Mouse (Mus musculus): ENCODE measurements around the gene Fgf9. TPM values are rescaled to one million over a fixed set of nuclear protein-coding genes. Genes with fewer than 3 reads are reported as not detected.
A peak's percentile ranks its signal among the peaks of the same experiment; 100 is the strongest.

Gene Fgf9
- polyA plus RNA-seq, 1 experiment from 2014 or later = 10.1 TPM

- H3K4me2 ChIP-seq (ENCODE audit: low read length) = no peak overlapping the region
- no peak for ATAC-seq
- H3K9ac ChIP-seq (replicated peaks; ENCODE audit: low read depth, low read length) = no peak overlapping the region
- no peaks in the 10 kb centered on the region; the same call in 1 of the 2 replicates for H3K4me1 ChIP-seq (replicated peaks; ENCODE audit: control insufficient read depth, insufficient read depth, low read length)
- no peak overlapping the region for H3K4me3 ChIP-seq (replicated peaks; ENCODE audit: low read length)
- H3K9me3 ChIP-seq (ENCODE audit: control insufficient read depth, low read length) = no peaks in the 10 kb centered on the region
- H3K36me3 ChIP-seq (ENCODE audit: control insufficient read depth, insufficient read depth) = no peaks in the 10 kb centered on the region
- H3K27ac ChIP-seq (ENCODE audit: low read length) = no peak overlapping the region
- peaks cover 19% of the 10 kb centered on the region for H3K27me3 ChIP-seq (replicated peaks; ENCODE audit: control insufficient read depth, insufficient read depth, low read length)
- 51% methylated on average over 1 of the region's 1 CpGs for WGBS
Observed at GRCm38 (mm10) chr14:58081955-58082354, 11.6 kb downstream of the Fgf9 start.

DNA sequence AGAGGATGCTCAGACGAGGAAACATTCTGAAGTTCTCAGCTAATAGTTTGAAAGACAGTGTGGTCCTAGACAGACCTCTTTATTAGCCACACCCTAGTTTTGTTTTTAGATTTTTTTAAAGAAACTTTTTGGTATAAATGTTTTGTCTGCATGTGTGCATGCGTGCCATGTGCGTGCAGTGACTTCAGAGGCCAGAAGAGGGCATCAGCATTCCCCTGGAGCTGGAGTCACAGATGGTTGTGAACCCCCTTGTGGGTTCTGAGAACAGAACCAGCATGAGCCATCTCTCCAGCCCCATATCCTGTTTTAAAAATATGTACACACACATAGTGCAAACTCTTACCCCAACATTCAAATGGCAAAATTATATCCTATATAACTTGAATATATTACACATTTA, 13.9 kb downstream of the Fgf9 start:
- no peaks in the 10 kb centered on the region for H3K9me3 ChIP-seq (ENCODE audit: control insufficient read depth, low read length)
- no peak overlapping the region for H3K4me2 ChIP-seq (ENCODE audit: low read length)
- H3K9ac ChIP-seq (replicated peaks; ENCODE audit: low read depth, low read length) = no peak overlapping the region
- H3K4me1 ChIP-seq (replicated peaks; ENCODE audit: control insufficient read depth, insufficient read depth, low read length) = no peaks in the 10 kb centered on the region
- WGBS = 96% methylated on average over 3 of the region's 3 CpGs
- no peak overlapping the region for H3K27ac ChIP-seq (ENCODE audit: low read length)
- H3K36me3 ChIP-seq (ENCODE audit: control insufficient read depth, insufficient read depth) = no peaks in the 10 kb centered on the region
- no peak for ATAC-seq
- H3K27me3 ChIP-seq (replicated peaks; ENCODE audit: control insufficient read depth, insufficient read depth, low read length) = 0 out of 2 replicates have a peak, but pooled peaks cover 4% of the 10 kb centered on the region
- H3K4me3 ChIP-seq (replicated peaks; ENCODE audit: low read length) = no peak overlapping the region

GRCm38 (mm10) chr14:58087326-58087725, 17.0 kb downstream of the Fgf9 start:
- ATAC-seq = peak; percentile 6; the same call in 1 of the 2 replicates
- Histone ChIP-seq H3K27ac (ENCODE audit: low read length) (no peak overlapping the region), H3K4me1 (replicated peaks; ENCODE audit: control insufficient read depth, insufficient read depth, low read length) (no peaks in the 10 kb centered on the region), H3K4me2 (ENCODE audit: low read length) (no peak overlapping the region), H3K9ac (replicated peaks; ENCODE audit: low read depth, low read length) (no peak overlapping the region), H3K4me3 (replicated peaks; ENCODE audit: low read length) (no peak overlapping the region), H3K36me3 (ENCODE audit: control insufficient read depth, insufficient read depth) (no peaks in the 10 kb centered on the region), H3K27me3 (replicated peaks; ENCODE audit: control insufficient read depth, insufficient read depth, low read length) (no peaks in the 10 kb centered on the region), H3K9me3 (ENCODE audit: control insufficient read depth, low read length) (no peaks in the 10 kb centered on the region)
- WGBS = 49% methylated on average over 4 of the region's 4 CpGs

DNA sequence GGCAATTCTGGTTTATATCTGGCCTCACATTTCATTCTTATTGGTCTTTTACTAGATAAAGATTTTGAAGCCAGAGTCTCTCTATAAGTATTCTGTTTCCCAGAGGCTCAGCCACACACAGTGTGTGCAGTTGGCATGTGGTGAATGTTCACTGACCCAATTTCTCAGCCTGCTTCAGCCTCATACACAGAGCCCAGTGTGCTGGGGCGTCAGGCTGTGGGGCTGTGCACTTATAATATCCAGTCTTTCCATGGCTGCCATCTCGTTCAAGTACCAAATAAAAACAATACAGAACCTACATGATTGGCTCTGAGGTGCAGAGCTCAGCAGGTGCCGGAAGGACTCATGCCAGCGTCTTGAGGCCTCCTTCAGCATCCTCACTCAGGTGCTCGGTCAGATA, 19.1 kb downstream of the Fgf9 start:
- Histone ChIP-seq H3K9ac (replicated peaks; ENCODE audit: low read depth, low read length) (no peak overlapping the region), H3K4me2 (ENCODE audit: low read length) (no peak overlapping the region), H3K4me1 (replicated peaks; ENCODE audit: control insufficient read depth, insufficient read depth, low read length) (no peaks in the 10 kb centered on the region), H3K4me3 (replicated peaks; ENCODE audit: low read length) (no peak overlapping the region), H3K27me3 (replicated peaks; ENCODE audit: control insufficient read depth, insufficient read depth, low read length) (no peaks in the 10 kb centered on the region), H3K36me3 (ENCODE audit: control insufficient read depth, insufficient read depth) (no peaks in the 10 kb centered on the region), H3K27ac (ENCODE audit: low read length) (no peak overlapping the region), H3K9me3 (ENCODE audit: control insufficient read depth, low read length) (no peaks in the 10 kb centered on the region)
- no peak for ATAC-seq
- 80% methylated on average over 5 of the region's 5 CpGs for WGBS

DNA sequence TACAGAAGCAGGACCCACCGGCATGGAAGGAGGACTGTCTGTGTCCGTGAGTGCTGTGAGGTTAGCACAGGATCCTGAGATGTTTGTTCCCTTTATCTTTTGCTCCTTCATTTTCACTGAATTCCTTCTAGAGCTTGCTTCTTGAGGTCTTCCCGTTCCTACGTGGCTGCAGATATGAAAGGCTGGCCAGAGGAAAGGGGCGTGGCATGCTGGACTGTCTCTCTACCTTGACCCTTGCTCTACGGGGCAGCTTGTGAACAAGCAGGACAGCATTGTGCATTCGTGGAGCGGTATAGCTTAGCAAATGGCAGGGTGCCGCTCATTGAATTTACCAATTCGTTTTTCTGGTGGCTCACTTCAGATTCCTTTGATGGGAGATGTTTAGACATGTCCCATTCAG, 21.0 kb downstream of the Fgf9 start:
- Histone ChIP-seq H3K9me3 (ENCODE audit: control insufficient read depth, low read length) (no peaks in the 10 kb centered on the region), H3K4me3 (replicated peaks; ENCODE audit: low read length) (no peak overlapping the region), H3K27ac (ENCODE audit: low read length) (no peak overlapping the region), H3K9ac (replicated peaks; ENCODE audit: low read depth, low read length) (no peak overlapping the region), H3K36me3 (ENCODE audit: control insufficient read depth, insufficient read depth) (no peaks in the 10 kb centered on the region), H3K4me2 (ENCODE audit: low read length) (no peak overlapping the region), H3K4me1 (replicated peaks; ENCODE audit: control insufficient read depth, insufficient read depth, low read length) (no peaks in the 10 kb centered on the region), H3K27me3 (replicated peaks; ENCODE audit: control insufficient read depth, insufficient read depth, low read length) (no peaks in the 10 kb centered on the region)
- ATAC-seq = no peak
- 81% methylated on average over 10 of the region's 10 CpGs for WGBS

DNA sequence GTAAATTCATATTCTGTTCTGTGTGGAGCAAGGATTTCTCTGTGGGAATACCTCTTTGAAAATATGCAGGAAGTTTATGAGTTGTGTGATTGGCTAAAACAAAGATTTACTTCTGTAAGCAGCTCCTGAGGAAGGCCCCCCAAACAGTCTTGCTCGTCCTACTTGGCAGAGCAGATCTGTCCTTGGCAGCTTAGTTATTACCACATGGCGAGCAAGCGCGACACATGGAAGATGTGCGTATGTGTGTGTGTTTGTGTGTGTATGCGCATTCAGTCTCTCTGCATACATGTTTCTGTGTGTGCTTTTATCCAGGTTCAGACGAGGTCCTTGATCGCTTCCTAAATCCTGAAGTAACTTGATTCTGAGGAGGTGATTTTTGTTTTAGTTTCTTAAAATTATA, 29.3 kb downstream of the Fgf9 start:
- Histone ChIP-seq H3K36me3 (ENCODE audit: control insufficient read depth, insufficient read depth) (no peaks in the 10 kb centered on the region), H3K4me1 (replicated peaks; ENCODE audit: control insufficient read depth, insufficient read depth, low read length) (no peaks in the 10 kb centered on the region), H3K9ac (replicated peaks; ENCODE audit: low read depth, low read length) (no peak overlapping the region), H3K4me3 (replicated peaks; ENCODE audit: low read length) (no peak overlapping the region), H3K9me3 (ENCODE audit: control insufficient read depth, low read length) (no peaks in the 10 kb centered on the region), H3K27ac (ENCODE audit: low read length) (no peak overlapping the region), H3K27me3 (replicated peaks; ENCODE audit: control insufficient read depth, insufficient read depth, low read length) (no peaks in the 10 kb centered on the region), H3K4me2 (ENCODE audit: low read length) (no peak overlapping the region)
- peak; percentile 82 for ATAC-seq
- 57% methylated on average over 8 of the region's 8 CpGs for WGBS

DNA sequence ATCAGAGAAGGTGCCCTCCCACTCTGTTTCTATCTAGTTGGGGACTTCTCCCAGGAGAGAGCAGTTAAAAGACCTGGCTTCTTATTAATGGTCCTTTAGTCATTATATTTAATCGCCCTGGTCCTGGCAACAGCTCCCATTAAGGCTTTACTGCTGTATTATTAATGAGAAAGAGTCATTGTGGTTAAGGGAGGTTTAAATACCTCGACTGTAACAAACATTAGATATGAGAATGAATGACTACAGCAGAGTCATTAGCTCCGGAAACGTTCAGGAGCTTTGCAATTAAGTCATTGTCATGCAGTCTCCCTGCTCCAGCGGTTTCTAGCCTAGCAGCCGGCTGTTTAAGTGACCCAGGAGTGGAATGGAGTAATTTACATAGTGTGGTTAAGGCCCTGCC, 31.0 kb downstream of the Fgf9 start:
- Histone ChIP-seq H3K36me3 (ENCODE audit: control insufficient read depth, insufficient read depth) (no peaks in the 10 kb centered on the region), H3K9me3 (ENCODE audit: control insufficient read depth, low read length) (no peaks in the 10 kb centered on the region), H3K27me3 (replicated peaks; ENCODE audit: control insufficient read depth, insufficient read depth, low read length) (no peaks in the 10 kb centered on the region), H3K9ac (replicated peaks; ENCODE audit: low read depth, low read length) (no peak overlapping the region), H3K4me3 (replicated peaks; ENCODE audit: low read length) (no peak overlapping the region), H3K27ac (ENCODE audit: low read length) (no peak overlapping the region), H3K4me2 (ENCODE audit: low read length) (no peak overlapping the region), H3K4me1 (replicated peaks; ENCODE audit: control insufficient read depth, insufficient read depth, low read length) (no peaks in the 10 kb centered on the region)
- no peak for ATAC-seq
- WGBS = 5% methylated on average over 6 of the region's 6 CpGs

DNA sequence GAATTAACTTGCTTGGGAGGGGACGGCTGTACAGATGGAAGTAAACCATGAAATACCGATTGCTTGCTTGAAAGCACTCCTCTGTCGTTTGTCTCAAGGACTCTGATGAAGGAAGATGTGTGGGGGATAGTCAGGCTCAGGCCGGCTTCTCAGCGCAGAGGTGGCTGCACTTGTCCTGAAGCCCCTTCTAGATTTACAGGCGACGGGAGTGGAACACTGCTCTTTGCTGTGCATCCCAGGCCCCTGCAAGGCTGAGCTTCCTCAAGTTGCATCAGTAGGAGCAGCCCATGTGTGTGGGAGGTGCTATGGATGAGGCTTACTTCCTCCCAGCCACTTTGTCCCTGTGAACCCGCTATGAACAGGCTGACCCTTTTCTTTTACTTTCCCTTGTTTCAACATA, 33.9 kb downstream of the Fgf9 start:
- ATAC-seq = no peak
- Histone ChIP-seq H3K4me3 (replicated peaks; ENCODE audit: low read length) (no peak overlapping the region), H3K9ac (replicated peaks; ENCODE audit: low read depth, low read length) (no peak overlapping the region), H3K4me1 (replicated peaks; ENCODE audit: control insufficient read depth, insufficient read depth, low read length) (no peaks in the 10 kb centered on the region), H3K9me3 (ENCODE audit: control insufficient read depth, low read length) (no peaks in the 10 kb centered on the region), H3K27ac (ENCODE audit: low read length) (no peak overlapping the region), H3K36me3 (ENCODE audit: control insufficient read depth, insufficient read depth) (no peaks in the 10 kb centered on the region), H3K27me3 (replicated peaks; ENCODE audit: control insufficient read depth, insufficient read depth, low read length) (no peaks in the 10 kb centered on the region), H3K4me2 (ENCODE audit: low read length) (no peak overlapping the region)
- WGBS = 74% methylated on average over 8 of the region's 8 CpGs

- ATAC-seq = no peak
- Histone ChIP-seq H3K4me3 (replicated peaks; ENCODE audit: low read length) (no peak overlapping the region), H3K4me2 (ENCODE audit: low read length) (no peak overlapping the region), H3K27ac (ENCODE audit: low read length) (no peak overlapping the region), H3K27me3 (replicated peaks; ENCODE audit: control insufficient read depth, insufficient read depth, low read length) (no peaks in the 10 kb centered on the region), H3K36me3 (ENCODE audit: control insufficient read depth, insufficient read depth) (no peaks in the 10 kb centered on the region), H3K9ac (replicated peaks; ENCODE audit: low read depth, low read length) (no peak overlapping the region), H3K9me3 (ENCODE audit: control insufficient read depth, low read length) (no peaks in the 10 kb centered on the region), H3K4me1 (replicated peaks; ENCODE audit: control insufficient read depth, insufficient read depth, low read length) (peaks cover 5% of the 10 kb centered on the region; the same call in 1 of the 2 replicates)
- 90% methylated on average over 5 of the region's 5 CpGs for WGBS
Observed at GRCm38 (mm10) chr14:58105596-58105995, 35.2 kb downstream of the Fgf9 start.

DNA sequence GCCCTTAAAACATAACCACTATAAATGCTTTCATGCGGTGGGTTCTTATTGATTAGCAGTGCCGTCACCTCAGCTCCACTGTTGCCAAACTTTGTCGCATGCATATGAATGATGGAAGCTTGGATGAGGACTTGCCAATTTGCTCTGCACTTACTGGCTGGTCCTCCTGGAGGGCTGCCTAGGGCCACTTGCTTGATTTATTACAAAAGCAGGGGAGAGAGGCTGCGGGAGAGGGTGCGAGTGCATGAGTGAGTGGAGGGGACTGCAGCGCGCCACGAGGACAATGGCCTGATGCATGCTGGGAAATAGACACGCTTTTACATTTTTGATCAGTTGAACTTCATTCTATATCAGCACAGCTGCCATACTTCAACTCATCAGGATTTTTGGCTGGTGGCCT, 39.3 kb downstream of the Fgf9 start:
- no peak for ATAC-seq
- H3K27me3 ChIP-seq (replicated peaks; ENCODE audit: control insufficient read depth, insufficient read depth, low read length) = no peaks in the 10 kb centered on the region
- H3K4me2 ChIP-seq (ENCODE audit: low read length) = peak overlapping the region; percentile 25; the same call in 1 of the 2 replicates
- no peak overlapping the region for H3K4me3 ChIP-seq (replicated peaks; ENCODE audit: low read length)
- no peaks in the 10 kb centered on the region for H3K36me3 ChIP-seq (ENCODE audit: control insufficient read depth, insufficient read depth)
- H3K9me3 ChIP-seq (ENCODE audit: control insufficient read depth, low read length) = no peaks in the 10 kb centered on the region
- 62% methylated on average over 9 of the region's 9 CpGs for WGBS
- no peak overlapping the region for H3K27ac ChIP-seq (ENCODE audit: low read length)
- no peak overlapping the region for H3K9ac ChIP-seq (replicated peaks; ENCODE audit: low read depth, low read length)
- peaks cover 17% of the 10 kb centered on the region for H3K4me1 ChIP-seq (replicated peaks; ENCODE audit: control insufficient read depth, insufficient read depth, low read length)

Measured in forebrain, embryonic 16.5 days (tissue).